Mouse (Mus musculus) small intestine, adult 2 months (tissue): ENCODE measurements around the gene Smarce1.

ENCODE experiments used
- CTCF ChIP-seq: fragments of 200-500 bp; IDR thresholded peaks from 2 replicates; pipeline ENCODE4 v1.5.1; 2012; ENCODE audit warnings: low read depth, mild to moderate bottlenecking, control low read depth, inconsistent platforms, low read length, moderate library complexity, mixed read lengths; ENCODE audit not compliant: insufficient replicate concordance, insufficient read length; ENCODE audit errors: extremely low read depth
- POLR2A ChIP-seq: fragments of 200-500 bp; IDR thresholded peaks from 2 replicates; pipeline ENCODE4 v1.6.1; 2012; ENCODE audit warnings: low read depth, mild to moderate bottlenecking, control low read depth, inconsistent platforms, low read length, moderate library complexity

- no peak for TF ChIP-seq CTCF
- no peak for TF ChIP-seq POLR2A
Observed at GRCm38 (mm10) chr11:99161648-99162047, 69.2 kb downstream of the Smarce1 start.
